Mouse (Mus musculus) bone marrow, adult 2 months (tissue): ENCODE measurements around the gene Wnt2.

Source experiments
- CTCF ChIP-seq: fragments of 200-500 bp; IDR thresholded peaks from 2 replicates; pipeline ENCODE4 v1.5.1; 2011; ENCODE audit warnings: low read length, control low read depth; ENCODE audit not compliant: control insufficient read depth, insufficient read depth
- POLR2A ChIP-seq: fragments of 200-500 bp; IDR thresholded peaks from 2 replicates; pipeline ENCODE4 v1.6.1; 2011; ENCODE audit warnings: low read depth, mild to moderate bottlenecking, control low read depth, low read length, borderline replicate concordance; ENCODE audit not compliant: control insufficient read depth

GRCm38 (mm10) chr6:17969815-17970214 lies 60.6 kb downstream of the Wnt2 start:
- TF ChIP-seq CTCF (no peak), POLR2A (no peak)
